Mouse (Mus musculus) limb, embryonic 10.5 days (tissue): ENCODE results near the gene Mapkap1. TPM values are rescaled to one million over a fixed set of nuclear protein-coding genes. Genes with fewer than 3 reads are reported as not detected.
A peak's percentile ranks its signal among the peaks of the same experiment; 100 is the strongest.

ENCODE experiments used
- DNase-seq: peaks from one replicate; pipeline ENCODE4 v3.0.0-alpha.2; 2017; ENCODE audit warnings: low spot score
- H3K27ac ChIP-seq: fragments of 300-500 bp; sonication (generic); 2 replicates; pipeline ENCODE4 v1.5.1; 2016; ENCODE audit warnings: mild to moderate bottlenecking
- H3K27me3 ChIP-seq: fragments of 300-500 bp; sonication (generic); 2 replicates; pipeline ENCODE4 v1.6.1; 2016; ENCODE audit warnings: low read depth, mild to moderate bottlenecking; ENCODE audit not compliant: poor library complexity, severe bottlenecking
- H3K36me3 ChIP-seq: fragments of 300-500 bp; sonication (generic); 2 replicates; pipeline ENCODE4 v1.6.1; 2016; ENCODE audit warnings: mild to moderate bottlenecking, moderate library complexity
- H3K4me1 ChIP-seq: fragments of 300-500 bp; sonication (generic); 2 replicates; pipeline ENCODE4 v1.6.1; 2016
- H3K4me3 ChIP-seq: fragments of 300-500 bp; sonication (generic); 2 replicates; pipeline ENCODE4 v1.5.1; 2016; ENCODE audit warnings: mild to moderate bottlenecking, moderate library complexity
- H3K9me3 ChIP-seq: fragments of 300-500 bp; sonication (generic); replicated peaks from 2 replicates; pipeline ENCODE4 v1.6.1; 2016; ENCODE audit warnings: mild to moderate bottlenecking
- WGBS: fragments of 180-500 bp; shearing (Covaris S2); methylation state at CpG from one replicate; pipeline ENCODE4 v1.1.7; 2016; 5-methylcytosine and 5-hydroxymethylcytosine counted together
- polyA plus RNA-seq: library from polyadenylated mRNA; unstranded; fragments of >200 nt; fragmentation: Nextera tagmentation; extraction: Ambion mirVana; gene quantifications from 2 replicates; pipeline ENCODE4 v1.2.1, GENCODE M21; 2016

Mapkap1 gene
- 80.5 and 96.4 TPM in 2 replicates for polyA plus RNA-seq

DNA sequence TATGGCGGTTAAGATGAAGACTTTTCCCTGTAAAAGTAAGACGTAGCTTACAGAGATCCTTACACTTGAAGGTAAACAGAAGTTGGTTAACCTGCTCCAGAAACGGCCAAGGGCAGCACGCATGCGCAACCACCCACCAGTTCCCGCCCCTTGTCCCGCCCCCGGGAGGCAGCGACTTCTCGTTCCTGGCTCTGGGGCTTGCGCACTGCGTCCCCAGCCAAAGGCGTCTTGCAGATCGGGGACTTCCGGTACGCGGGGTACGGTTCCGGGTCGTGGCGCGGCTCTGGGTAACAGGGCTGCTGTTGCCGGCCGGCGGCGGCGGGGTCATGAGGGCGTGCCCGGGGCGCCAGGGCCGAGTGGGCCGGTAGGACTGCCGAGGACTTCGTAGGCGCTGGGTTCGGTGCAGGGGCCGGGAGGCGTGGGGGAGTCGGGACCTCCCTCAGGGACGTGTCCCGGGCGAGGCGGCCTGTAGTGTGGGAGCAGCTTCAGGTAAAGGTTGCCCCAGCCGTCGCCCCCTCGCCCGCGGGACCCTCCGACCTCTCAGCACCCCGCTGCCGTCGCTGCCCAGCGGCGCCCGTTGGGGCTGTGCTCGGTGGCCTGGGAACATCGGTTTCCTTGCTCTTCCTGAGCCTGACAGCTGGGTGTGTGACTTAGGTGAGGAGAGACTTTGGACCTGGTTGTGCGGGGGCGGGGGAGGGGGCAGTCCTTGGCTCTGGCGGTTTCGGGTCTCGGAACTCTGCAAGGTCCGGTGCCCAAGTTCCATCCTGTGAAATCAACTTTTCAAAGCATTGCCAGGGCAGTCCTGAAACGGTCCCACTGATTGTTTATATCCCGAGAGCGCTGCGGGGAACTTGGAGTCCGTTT, at the start of gene Mapkap1:
Mapkap1 (plus strand) TSS at position 171 of the 864 bp plus-strand sequence.
- H3K36me3 ChIP-seq = no peaks in the 10 kb centered on the region
- peak within 1 kb of the TSS; percentile 88 for H3K27ac ChIP-seq
- under 1% methylated on average over 68 of the region's 68 CpGs for WGBS

DNA sequence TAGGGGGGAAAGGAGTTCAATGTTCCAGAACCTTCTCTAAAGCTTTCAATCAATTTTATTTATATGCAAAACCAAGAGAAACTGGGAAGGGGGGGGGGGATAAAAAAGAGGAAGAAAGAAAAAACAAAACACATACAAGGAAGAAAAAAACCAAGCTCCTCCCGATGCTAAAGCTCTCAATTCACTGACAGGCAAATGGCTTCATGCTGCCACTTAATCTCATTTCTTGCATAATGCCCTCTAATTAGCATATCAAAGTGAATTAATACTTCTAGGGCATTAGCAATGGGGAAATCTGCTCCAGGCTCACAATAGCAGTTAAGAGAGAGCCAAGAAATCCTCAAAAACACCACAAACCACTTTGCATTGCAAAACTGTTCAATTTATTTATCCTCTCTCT, 42.9 kb upstream of the Mapkap1 start:
- no peak for DNase-seq
- Histone ChIP-seq H3K4me3 (no peak overlapping the region), H3K27me3 (peaks cover 3% of the 10 kb centered on the region; the same call in 1 of the 2 replicates), H3K27ac (no peak overlapping the region), H3K4me1 (peaks cover 37% of the 10 kb centered on the region), H3K36me3 (no peaks in the 10 kb centered on the region), H3K9me3 (no peaks in the 10 kb centered on the region)
- 12% methylated on average over 1 of the region's 1 CpGs for WGBS

More for the DNA sequence above, at the start of gene Mapkap1:
- H3K4me3 ChIP-seq = peak within 1 kb of the TSS; percentile 94
- H3K27me3 ChIP-seq = no peaks in the 10 kb centered on the region
- peak; percentile 98 for DNase-seq
- H3K4me1 ChIP-seq = peaks cover 19% of the 10 kb centered on the region
- H3K9me3 ChIP-seq = no peaks in the 10 kb centered on the region

DNA sequence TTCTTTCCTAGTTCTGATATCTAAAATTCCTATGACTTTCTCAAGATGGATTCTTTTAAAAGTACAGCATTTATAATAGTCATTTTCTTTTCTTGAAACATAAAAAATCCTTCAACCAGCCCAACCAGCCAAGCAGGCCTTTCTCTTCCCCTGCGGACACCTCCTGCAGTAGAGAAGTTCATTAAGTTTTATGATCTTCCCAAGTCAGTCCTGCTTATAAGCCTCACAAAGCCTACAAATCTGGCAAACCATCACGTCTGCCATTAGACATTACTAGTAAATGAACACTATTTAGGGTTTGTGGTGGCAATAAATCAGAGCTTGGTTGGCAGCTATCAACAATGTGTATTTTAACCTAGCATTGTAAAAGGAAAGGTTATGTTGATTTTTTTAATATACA, 39.5 kb upstream of the Mapkap1 start:
- DNase-seq = no peak
- peaks cover 31% of the 10 kb centered on the region for H3K4me1 ChIP-seq
- H3K27ac ChIP-seq = no peak overlapping the region
- peaks cover 6% of the 10 kb centered on the region; the same call in 1 of the 2 replicates for H3K27me3 ChIP-seq
- no peak overlapping the region for H3K4me3 ChIP-seq
- no peaks in the 10 kb centered on the region for H3K36me3 ChIP-seq
- 20% methylated on average over 2 of the region's 2 CpGs for WGBS
- H3K9me3 ChIP-seq = no peaks in the 10 kb centered on the region

DNA sequence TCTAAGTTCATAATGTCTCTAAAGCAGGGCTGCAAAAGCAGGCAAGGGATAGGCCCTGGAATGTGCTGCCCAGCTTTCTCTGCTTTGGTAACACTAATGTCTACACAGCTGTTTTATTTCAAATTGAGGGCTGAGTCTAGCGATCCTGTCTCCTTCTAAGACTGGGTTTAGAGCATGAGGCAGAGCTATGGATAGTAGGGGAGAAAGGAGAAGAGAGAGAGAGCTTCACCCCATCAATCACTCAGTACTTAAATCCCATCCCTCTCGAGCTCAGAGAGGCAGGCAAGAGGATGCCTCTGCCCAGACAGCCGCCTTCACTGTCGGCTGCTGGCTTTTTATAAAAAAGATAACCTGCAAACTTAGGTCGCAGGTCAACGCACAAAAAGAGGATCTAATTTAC, 38.2 kb upstream of the Mapkap1 start:
- no peak for DNase-seq
- H3K9me3 ChIP-seq = no peaks in the 10 kb centered on the region
- peak overlapping the region; percentile 37 for H3K4me3 ChIP-seq
- no peaks in the 10 kb centered on the region for H3K36me3 ChIP-seq
- WGBS = 16% methylated on average over 6 of the region's 6 CpGs
- no peak overlapping the region for H3K27ac ChIP-seq
- H3K27me3 ChIP-seq = peaks cover 3% of the 10 kb centered on the region; the same call in 1 of the 2 replicates
- H3K4me1 ChIP-seq = peaks cover 39% of the 10 kb centered on the region

DNA sequence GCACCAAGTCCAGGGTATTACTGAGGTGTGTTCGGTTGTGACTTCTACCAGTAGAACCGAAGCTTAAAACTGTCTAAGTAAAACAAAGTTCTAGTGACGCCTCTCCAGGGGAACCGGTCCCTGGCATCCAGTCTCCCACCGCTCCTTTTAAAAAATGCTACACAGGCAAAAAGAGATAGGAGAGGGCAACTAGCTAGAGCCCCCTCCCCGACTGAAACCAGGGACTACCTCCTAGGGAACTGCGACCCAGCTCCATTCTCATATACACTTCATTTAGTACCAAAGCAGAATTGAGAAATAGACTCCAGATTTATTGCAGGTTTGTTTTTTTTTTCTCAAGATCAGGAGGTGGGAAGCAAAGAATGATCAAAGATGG, 36.2 kb upstream of the Mapkap1 start:
- H3K4me3 ChIP-seq = peak overlapping the region; percentile 92
- H3K27me3 ChIP-seq = peaks cover 12% of the 10 kb centered on the region
- no peaks in the 10 kb centered on the region for H3K9me3 ChIP-seq
- H3K4me1 ChIP-seq = peaks cover 42% of the 10 kb centered on the region
- H3K36me3 ChIP-seq = no peaks in the 10 kb centered on the region
- WGBS = 9% methylated on average over 7 of the region's 7 CpGs
- peak overlapping the region; percentile 99 for H3K27ac ChIP-seq
- DNase-seq = peak; percentile 40

DNA sequence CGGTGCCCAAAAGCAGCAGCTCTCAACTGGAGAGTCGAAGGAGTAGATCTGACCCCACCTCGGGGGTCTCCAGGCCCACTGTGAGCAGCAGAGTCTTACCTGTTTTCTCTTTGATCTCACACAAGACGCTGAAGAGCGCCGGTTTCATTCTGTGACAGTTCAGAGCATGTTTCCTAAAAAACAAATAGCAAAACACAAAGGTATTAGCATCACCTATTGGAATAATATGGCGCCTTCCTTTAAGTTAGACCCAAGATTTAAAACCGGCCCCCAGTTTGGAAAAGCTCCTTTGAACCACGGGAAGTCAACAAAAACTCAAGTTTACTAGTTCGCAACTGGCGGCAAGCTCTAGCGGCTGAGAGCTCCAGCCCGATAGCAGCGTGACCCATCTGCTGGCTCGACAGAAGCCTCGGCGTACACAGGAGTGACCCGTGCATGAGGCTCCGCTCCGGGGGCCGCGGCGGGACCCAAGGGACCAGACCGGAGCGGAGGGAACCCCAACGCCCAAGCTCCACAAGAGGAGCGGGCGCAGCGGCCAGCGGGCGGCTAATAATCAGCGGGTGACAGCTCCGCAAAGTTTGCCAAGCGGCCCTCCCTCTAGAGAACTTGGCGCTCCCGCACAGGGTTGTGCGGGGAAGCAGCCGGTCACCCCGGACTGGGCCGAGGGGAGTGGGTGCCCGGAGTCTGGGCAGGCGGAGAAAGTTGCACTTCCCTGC, 35.7 kb upstream of the Mapkap1 start:
- Histone ChIP-seq H3K4me1 (peaks cover 42% of the 10 kb centered on the region), H3K4me3 (peak overlapping the region; percentile 92), H3K9me3 (no peaks in the 10 kb centered on the region), H3K27ac (peak overlapping the region; percentile 99), H3K27me3 (peaks cover 12% of the 10 kb centered on the region), H3K36me3 (no peaks in the 10 kb centered on the region)
- peak; percentile 68 for DNase-seq
- WGBS = under 1% methylated on average over 42 of the region's 42 CpGs

DNA sequence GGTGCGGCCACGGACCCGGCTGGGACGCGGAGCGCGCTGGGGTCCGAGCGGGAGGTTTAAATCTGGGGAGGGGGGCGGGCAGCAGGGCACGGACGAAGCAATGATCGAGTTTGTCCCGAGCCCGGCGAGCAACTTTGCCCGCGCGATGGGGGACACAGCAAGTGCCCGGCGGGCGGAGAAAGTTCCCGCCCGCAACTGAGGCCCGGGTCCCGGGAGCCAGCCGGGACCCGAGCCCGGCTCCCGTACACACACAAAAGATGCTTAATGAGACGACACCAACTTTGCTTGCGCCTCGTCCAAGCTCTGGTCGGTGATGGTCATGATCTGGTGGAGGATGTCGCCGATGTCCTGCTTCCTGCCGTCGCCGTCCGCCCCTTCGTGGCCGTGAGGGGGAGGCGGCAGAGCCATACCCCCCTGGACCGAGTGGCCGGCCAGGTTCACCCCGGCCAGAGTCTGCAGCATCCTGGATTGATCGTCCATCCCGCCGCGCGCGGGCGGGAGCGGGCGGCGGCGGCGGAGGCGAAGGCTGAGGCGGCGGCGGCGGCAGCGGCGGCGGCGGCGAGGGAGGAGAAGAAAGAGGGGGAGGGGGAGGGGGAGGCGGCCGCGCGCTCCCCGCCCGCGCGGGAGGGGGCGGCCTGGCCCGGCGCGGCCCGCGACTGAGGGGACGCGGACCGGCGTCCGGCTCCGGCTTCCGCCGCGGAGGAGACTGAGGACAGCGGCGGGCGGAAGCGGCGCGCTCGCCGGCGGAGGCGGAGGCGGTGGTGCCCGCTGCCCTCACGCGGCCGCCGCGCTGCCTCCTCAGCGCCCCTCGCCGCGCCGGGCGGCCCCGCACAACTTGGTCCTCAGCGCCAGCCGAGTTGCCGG, 34.9 kb upstream of the Mapkap1 start:
- DNase-seq = peak; percentile 78
- no peaks in the 10 kb centered on the region for H3K36me3 ChIP-seq
- peaks cover 12% of the 10 kb centered on the region for H3K27me3 ChIP-seq
- H3K9me3 ChIP-seq = no peaks in the 10 kb centered on the region
- WGBS = 2% methylated on average over 74 of the region's 118 CpGs
- peaks cover 42% of the 10 kb centered on the region for H3K4me1 ChIP-seq
- H3K4me3 ChIP-seq = peak overlapping the region; percentile 92
- H3K27ac ChIP-seq = peak overlapping the region; percentile 99

DNA sequence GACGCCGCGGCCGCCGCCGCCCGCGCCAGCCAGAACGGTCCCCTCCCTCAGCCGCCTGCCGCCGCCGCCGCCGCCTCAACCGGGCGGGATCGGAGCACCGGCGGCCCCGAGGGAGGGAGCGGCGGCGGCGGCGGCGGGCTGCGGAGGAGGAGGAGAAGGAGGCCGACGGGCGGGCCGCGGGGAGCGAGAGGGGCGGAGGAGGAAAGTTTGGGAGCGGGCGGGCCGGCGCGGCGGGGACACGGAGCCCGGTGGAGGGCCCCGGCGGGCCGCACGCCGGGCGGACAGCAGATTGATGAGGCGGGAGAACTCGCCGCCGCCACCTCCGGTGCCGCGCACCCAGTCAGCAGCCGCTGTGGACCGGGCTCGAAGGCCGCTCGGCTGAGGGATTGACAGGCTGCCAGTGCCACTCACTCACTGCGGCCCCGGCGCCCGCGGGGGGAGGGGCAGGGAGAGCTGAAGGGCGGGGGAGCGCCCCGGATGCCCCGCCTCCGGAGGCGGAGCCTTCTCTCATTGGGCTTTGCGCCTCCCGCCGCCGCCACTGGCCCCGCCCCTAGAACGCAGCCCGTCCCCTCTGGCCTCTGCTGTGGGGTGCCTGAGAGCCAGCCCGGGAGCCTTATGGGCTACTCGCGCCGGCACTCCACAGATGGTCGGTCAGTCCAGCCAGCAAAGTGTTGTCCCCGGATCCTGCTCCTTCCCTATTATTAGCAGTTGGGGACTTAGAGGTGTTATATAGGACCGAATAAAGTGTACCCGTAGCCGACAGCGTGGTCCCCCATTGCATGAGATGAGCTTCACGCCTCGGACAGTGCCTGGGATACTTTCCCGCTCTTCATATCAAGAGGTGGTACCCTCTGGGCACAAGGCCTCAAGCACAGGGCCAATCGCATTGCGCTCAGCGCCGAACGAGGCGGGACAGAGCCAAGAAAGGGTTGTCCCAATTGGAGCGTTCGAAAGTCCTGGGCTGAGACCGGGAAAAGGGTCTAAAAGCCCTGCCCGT, 34.0 kb upstream of the Mapkap1 start, which contains the start of gene Pbx3:
Pbx3 (minus strand) TSS at position 838 of the 997 bp plus-strand sequence.
- 2% methylated on average over 91 of the region's 102 CpGs for WGBS
- Histone ChIP-seq H3K27ac (peak within 1 kb of the TSS; percentile 99), H3K4me3 (peak within 1 kb of the TSS; percentile 92), H3K27me3 (peaks cover 12% of the 10 kb centered on the region), H3K9me3 (no peaks in the 10 kb centered on the region), H3K4me1 (peaks cover 37% of the 10 kb centered on the region), H3K36me3 (no peaks in the 10 kb centered on the region)
- DNase-seq = peak; percentile 97

DNA sequence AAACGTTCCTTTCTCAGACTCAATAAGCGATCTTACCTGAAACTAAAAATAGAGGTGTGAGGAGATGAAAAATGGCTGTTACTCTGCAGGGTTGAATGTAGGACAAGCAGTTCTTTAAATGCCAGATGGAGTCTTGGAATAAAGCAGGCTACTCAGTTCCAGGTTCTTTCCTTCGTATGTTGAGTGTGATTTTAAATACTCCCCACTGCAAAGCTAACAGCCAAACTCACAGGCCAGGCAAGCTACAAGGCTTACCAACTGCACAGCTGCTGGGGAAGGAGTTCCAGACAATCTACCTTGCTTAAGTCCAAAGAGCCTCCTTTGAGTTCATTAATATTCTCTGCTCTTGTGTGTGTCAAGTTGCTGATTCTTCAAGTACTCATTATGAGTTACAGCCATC, 32.7 kb upstream of the Mapkap1 start:
- H3K4me1 ChIP-seq = peaks cover 25% of the 10 kb centered on the region

DNA sequence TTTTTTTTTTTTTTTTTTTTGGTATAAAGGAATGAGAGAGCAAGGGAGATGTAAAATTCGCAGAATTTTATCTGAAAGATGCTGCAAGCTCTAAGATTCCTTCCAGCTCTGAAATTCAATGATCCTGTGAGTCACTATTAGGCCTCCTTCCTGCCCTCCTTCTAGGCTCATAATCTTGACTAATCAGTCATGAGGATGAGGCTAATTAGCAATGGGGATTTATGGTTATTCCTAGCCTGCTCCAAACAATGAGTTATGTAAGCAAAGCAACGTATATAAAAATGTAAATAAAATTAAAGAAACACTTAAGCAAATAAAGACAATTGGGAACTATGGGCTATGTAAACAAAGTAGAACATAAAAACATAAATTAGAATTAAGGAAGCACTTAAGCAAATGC, 32.2 kb upstream of the Mapkap1 start:
- H3K27ac ChIP-seq = no peak overlapping the region
- H3K4me1 ChIP-seq = peaks cover 23% of the 10 kb centered on the region
- no peaks in the 10 kb centered on the region for H3K9me3 ChIP-seq
- no peak for DNase-seq
- no peaks in the 10 kb centered on the region for H3K36me3 ChIP-seq
- 60% methylated on average over 2 of the region's 2 CpGs for whole genome bisulfite sequencing
- peaks cover 9% of the 10 kb centered on the region for H3K27me3 ChIP-seq
- no peak overlapping the region for H3K4me3 ChIP-seq

More for the DNA sequence above, 32.7 kb upstream of the Mapkap1 start:
- DNase-seq = no peak
- peak overlapping the region; percentile 92 for H3K4me3 ChIP-seq
- no peaks in the 10 kb centered on the region for H3K9me3 ChIP-seq
- WGBS = 34% methylated on average over 3 of the region's 3 CpGs
- H3K36me3 ChIP-seq = no peaks in the 10 kb centered on the region
- H3K27me3 ChIP-seq = peaks cover 12% of the 10 kb centered on the region
- H3K27ac ChIP-seq = 0 out of 2 replicates have a peak overlapping the region, but pooled peaks have one; percentile 99

DNA sequence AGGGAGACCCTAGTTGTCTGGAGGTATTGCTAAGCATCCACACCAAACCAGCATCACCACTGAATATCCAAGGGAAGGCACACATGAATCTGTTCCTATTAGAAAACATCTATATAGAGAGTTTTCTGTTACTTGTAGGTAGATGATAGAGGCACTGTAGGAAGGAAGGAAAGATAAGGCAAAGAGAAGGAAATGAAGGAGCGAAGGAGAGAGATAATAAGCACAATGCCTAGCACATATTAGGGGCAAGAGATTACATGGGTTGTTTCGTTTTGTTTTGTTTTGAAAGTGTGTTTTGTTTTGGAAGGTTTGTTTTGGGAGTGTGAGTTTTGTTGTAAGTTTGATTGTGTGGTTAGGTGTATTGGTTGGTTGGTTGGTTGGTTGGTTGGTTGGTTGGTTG, 27.6 kb upstream of the Mapkap1 start:
- no peaks in the 10 kb centered on the region for H3K36me3 ChIP-seq
- H3K27ac ChIP-seq = no peak overlapping the region
- WGBS = 93% methylated on average over 2 of the region's 2 CpGs
- no peaks in the 10 kb centered on the region for H3K9me3 ChIP-seq
- no peak overlapping the region for H3K4me3 ChIP-seq
- peaks cover 4% of the 10 kb centered on the region; the same call in 1 of the 2 replicates for H3K27me3 ChIP-seq
- no peak for DNase-seq
- H3K4me1 ChIP-seq = peaks cover 2% of the 10 kb centered on the region
